Mouse (Mus musculus): ENCODE data around the gene Pnkd. TPM values are rescaled to one million over a fixed set of nuclear protein-coding genes. Genes with fewer than 3 reads are reported as not detected.

Gene Pnkd
- polyA plus RNA-seq, 1 experiment from 2014 or later: 34.0 TPM

GRCm38 (mm10) chr1:74240832-74241231, 43.9 kb upstream of the Pnkd start:
- Histone ChIP-seq H3K4me1 (ENCODE audit: control insufficient read depth, low read depth, low read length) (peaks cover 42% of the 10 kb centered on the region), H3K4me2 (ENCODE audit: low read depth, low read length) (peak overlapping the region; percentile 5; the same call in 1 of the 2 replicates), H3K27me3 (ENCODE audit: control insufficient read depth, insufficient read depth, low read depth, low read length) (no peaks in the 10 kb centered on the region), H3K9me3 (replicated peaks; ENCODE audit: control insufficient read depth, low read length) (no peaks in the 10 kb centered on the region), H3K9ac (ENCODE audit: low read depth, low read length) (no peak overlapping the region), H3K4me3 (ENCODE audit: low read depth, low read length) (no peak overlapping the region), H3K36me3 (ENCODE audit: control insufficient read depth, insufficient read depth) (no peaks in the 10 kb centered on the region), H3K27ac (ENCODE audit: low read length) (no peak overlapping the region; the same call in 1 of the 2 replicates)
- WGBS (ENCODE audit: insufficient replicate concordance): 47% methylated on average over 4 of the region's 4 CpGs
- no peak for ATAC-seq (ENCODE audit: low read depth)

GRCm38 (mm10) chr1:74245525-74245924, 39.2 kb upstream of the Pnkd start:
- Histone ChIP-seq H3K4me3 (ENCODE audit: low read depth, low read length) (no peak overlapping the region), H3K9ac (ENCODE audit: low read depth, low read length) (no peak overlapping the region), H3K27ac (ENCODE audit: low read length) (no peak overlapping the region), H3K27me3 (ENCODE audit: control insufficient read depth, insufficient read depth, low read depth, low read length) (no peaks in the 10 kb centered on the region), H3K36me3 (ENCODE audit: control insufficient read depth, insufficient read depth) (peaks cover 5% of the 10 kb centered on the region; the same call in 1 of the 2 replicates), H3K9me3 (replicated peaks; ENCODE audit: control insufficient read depth, low read length) (no peaks in the 10 kb centered on the region), H3K4me1 (ENCODE audit: control insufficient read depth, low read depth, low read length) (peaks cover 27% of the 10 kb centered on the region), H3K4me2 (ENCODE audit: low read depth, low read length) (no peak overlapping the region)
- no peak for ATAC-seq (ENCODE audit: low read depth)
- 57% methylated on average over 2 of the region's 2 CpGs for WGBS (ENCODE audit: insufficient replicate concordance)

GRCm38 (mm10) chr1:74248799-74249198, 35.9 kb upstream of the Pnkd start:
- Histone ChIP-seq H3K27me3 (ENCODE audit: control insufficient read depth, insufficient read depth, low read depth, low read length) (no peaks in the 10 kb centered on the region), H3K9ac (ENCODE audit: low read depth, low read length) (no peak overlapping the region), H3K4me3 (ENCODE audit: low read depth, low read length) (no peak overlapping the region), H3K27ac (ENCODE audit: low read length) (peak overlapping the region; percentile 90), H3K9me3 (replicated peaks; ENCODE audit: control insufficient read depth, low read length) (no peaks in the 10 kb centered on the region), H3K4me1 (ENCODE audit: control insufficient read depth, low read depth, low read length) (peaks cover 16% of the 10 kb centered on the region; the same call in 1 of the 2 replicates), H3K36me3 (ENCODE audit: control insufficient read depth, insufficient read depth) (peaks cover 31% of the 10 kb centered on the region), H3K4me2 (ENCODE audit: low read depth, low read length) (peak overlapping the region; percentile 26)
- WGBS (ENCODE audit: insufficient replicate concordance): 18% methylated on average over 1 of the region's 1 CpGs
- ATAC-seq (ENCODE audit: low read depth): peak; percentile 62

- Histone ChIP-seq H3K9me3 (replicated peaks; ENCODE audit: control insufficient read depth, low read length) (no peaks in the 10 kb centered on the region), H3K4me3 (ENCODE audit: low read depth, low read length) (no peak overlapping the region), H3K4me1 (ENCODE audit: control insufficient read depth, low read depth, low read length) (peaks cover 14% of the 10 kb centered on the region; the same call in 1 of the 2 replicates), H3K27me3 (ENCODE audit: control insufficient read depth, insufficient read depth, low read depth, low read length) (no peaks in the 10 kb centered on the region), H3K36me3 (ENCODE audit: control insufficient read depth, insufficient read depth) (peaks cover 36% of the 10 kb centered on the region), H3K27ac (ENCODE audit: low read length) (peak overlapping the region; percentile 90), H3K4me2 (ENCODE audit: low read depth, low read length) (peak overlapping the region; percentile 26), H3K9ac (ENCODE audit: low read depth, low read length) (no peak overlapping the region)
- 35% methylated on average over 5 of the region's 5 CpGs for WGBS (ENCODE audit: insufficient replicate concordance)
- ATAC-seq (ENCODE audit: low read depth): peak; percentile 77
These were observed 35.3 kb upstream of the Pnkd start for GRCm38 (mm10) chr1:74249331-74249980.

- no peak for ATAC-seq (ENCODE audit: low read depth)
- WGBS (ENCODE audit: insufficient replicate concordance): 63% methylated on average over 4 of the region's 4 CpGs
- H3K4me2 ChIP-seq (ENCODE audit: low read depth, low read length): no peak overlapping the region
These were observed 34.6 kb upstream of the Pnkd start for GRCm38 (mm10) chr1:74250096-74250495.

GRCm38 (mm10) chr1:74255704-74256345, 28.9 kb upstream of the Pnkd start:
- no peak overlapping the region for H3K4me2 ChIP-seq (ENCODE audit: low read depth, low read length)
- no peak overlapping the region for H3K4me3 ChIP-seq (ENCODE audit: low read depth, low read length)
- no peak overlapping the region for H3K27ac ChIP-seq (ENCODE audit: low read length)
- H3K4me1 ChIP-seq (ENCODE audit: control insufficient read depth, low read depth, low read length): no peaks in the 10 kb centered on the region
- no peaks in the 10 kb centered on the region for H3K9me3 ChIP-seq (replicated peaks; ENCODE audit: control insufficient read depth, low read length)
- WGBS (ENCODE audit: insufficient replicate concordance): 88% methylated on average over 8 of the region's 8 CpGs
- H3K27me3 ChIP-seq (ENCODE audit: control insufficient read depth, insufficient read depth, low read depth, low read length): no peaks in the 10 kb centered on the region
- peaks cover 55% of the 10 kb centered on the region for H3K36me3 ChIP-seq (ENCODE audit: control insufficient read depth, insufficient read depth)
- ATAC-seq (ENCODE audit: low read depth): no peak
- no peak overlapping the region for H3K9ac ChIP-seq (ENCODE audit: low read depth, low read length)

More at GRCm38 (mm10) chr1:74250096-74250495, 34.6 kb upstream of the Pnkd start:
- Histone ChIP-seq H3K4me1 (ENCODE audit: control insufficient read depth, low read depth, low read length) (peaks cover 14% of the 10 kb centered on the region; the same call in 1 of the 2 replicates), H3K27ac (ENCODE audit: low read length) (peak overlapping the region; percentile 90), H3K4me3 (ENCODE audit: low read depth, low read length) (no peak overlapping the region), H3K9me3 (replicated peaks; ENCODE audit: control insufficient read depth, low read length) (no peaks in the 10 kb centered on the region), H3K27me3 (ENCODE audit: control insufficient read depth, insufficient read depth, low read depth, low read length) (no peaks in the 10 kb centered on the region), H3K36me3 (ENCODE audit: control insufficient read depth, insufficient read depth) (peaks cover 40% of the 10 kb centered on the region), H3K9ac (ENCODE audit: low read depth, low read length) (no peak overlapping the region)

GRCm38 (mm10) chr1:74256782-74257181, 27.9 kb upstream of the Pnkd start:
- Histone ChIP-seq H3K27ac (ENCODE audit: low read length) (no peak overlapping the region), H3K36me3 (ENCODE audit: control insufficient read depth, insufficient read depth) (peaks cover 48% of the 10 kb centered on the region), H3K9ac (ENCODE audit: low read depth, low read length) (no peak overlapping the region), H3K4me1 (ENCODE audit: control insufficient read depth, low read depth, low read length) (no peaks in the 10 kb centered on the region), H3K27me3 (ENCODE audit: control insufficient read depth, insufficient read depth, low read depth, low read length) (no peaks in the 10 kb centered on the region), H3K4me2 (ENCODE audit: low read depth, low read length) (no peak overlapping the region), H3K4me3 (ENCODE audit: low read depth, low read length) (no peak overlapping the region), H3K9me3 (replicated peaks; ENCODE audit: control insufficient read depth, low read length) (no peaks in the 10 kb centered on the region)
- ATAC-seq (ENCODE audit: low read depth): no peak
- WGBS (ENCODE audit: insufficient replicate concordance): 82% methylated on average over 4 of the region's 4 CpGs

GRCm38 (mm10) chr1:74262510-74262909, 22.2 kb upstream of the Pnkd start:
- no peaks in the 10 kb centered on the region for H3K4me1 ChIP-seq (ENCODE audit: control insufficient read depth, low read depth, low read length)
- no peak overlapping the region for H3K27ac ChIP-seq (ENCODE audit: low read length)
- no peak for ATAC-seq (ENCODE audit: low read depth)
- H3K27me3 ChIP-seq (ENCODE audit: control insufficient read depth, insufficient read depth, low read depth, low read length): no peaks in the 10 kb centered on the region
- no peak overlapping the region for H3K4me3 ChIP-seq (ENCODE audit: low read depth, low read length)
- 71% methylated on average over 6 of the region's 6 CpGs for WGBS (ENCODE audit: insufficient replicate concordance)
- no peak overlapping the region for H3K9ac ChIP-seq (ENCODE audit: low read depth, low read length)
- peaks cover 57% of the 10 kb centered on the region for H3K36me3 ChIP-seq (ENCODE audit: control insufficient read depth, insufficient read depth)
- no peaks in the 10 kb centered on the region for H3K9me3 ChIP-seq (replicated peaks; ENCODE audit: control insufficient read depth, low read length)
- H3K4me2 ChIP-seq (ENCODE audit: low read depth, low read length): no peak overlapping the region

- ATAC-seq (ENCODE audit: low read depth): no peak
- 77% methylated on average over 8 of the region's 8 CpGs for WGBS (ENCODE audit: insufficient replicate concordance)
- peaks cover 46% of the 10 kb centered on the region for H3K36me3 ChIP-seq (ENCODE audit: control insufficient read depth, insufficient read depth)
These were observed 16.0 kb upstream of the Pnkd start for GRCm38 (mm10) chr1:74268750-74269149.

More at GRCm38 (mm10) chr1:74268750-74269149, 16.0 kb upstream of the Pnkd start:
- Histone ChIP-seq H3K27ac (ENCODE audit: low read length) (no peak overlapping the region), H3K4me1 (ENCODE audit: control insufficient read depth, low read depth, low read length) (no peaks in the 10 kb centered on the region), H3K9me3 (replicated peaks; ENCODE audit: control insufficient read depth, low read length) (no peaks in the 10 kb centered on the region), H3K9ac (ENCODE audit: low read depth, low read length) (no peak overlapping the region), H3K27me3 (ENCODE audit: control insufficient read depth, insufficient read depth, low read depth, low read length) (no peaks in the 10 kb centered on the region), H3K4me3 (ENCODE audit: low read depth, low read length) (no peak overlapping the region), H3K4me2 (ENCODE audit: low read depth, low read length) (no peak overlapping the region)

All from liver, embryonic 16.5 days (tissue).